Comparison of ENCODE assay signal across 14 mouse cellular contexts in the genomic region with DNA sequence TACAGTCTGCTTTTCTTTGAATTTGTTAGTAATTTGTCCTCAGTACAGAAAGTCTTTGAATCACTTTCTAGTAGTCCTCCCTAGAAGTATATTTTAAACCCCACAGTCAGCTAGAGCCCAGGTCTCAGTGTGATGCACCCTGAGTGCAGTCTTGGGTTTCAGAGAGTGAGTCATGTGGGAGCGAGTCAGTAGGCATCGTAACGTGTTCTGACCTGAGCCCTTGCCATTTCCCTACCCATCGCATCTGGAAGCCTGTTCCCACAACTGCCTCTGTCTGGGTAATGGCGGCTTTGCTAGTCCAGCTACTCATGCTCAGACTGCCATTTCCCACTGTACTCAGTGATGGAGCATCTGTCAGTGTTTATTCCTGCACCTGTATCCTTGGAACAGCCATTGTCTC.
"Had no signal": no experiment of that assay in that cellular context is flagged by ENCODE, and none has a peak within 500 bp of the region (broad histone marks: within the 10 kb centered on the region; RNA-seq: fewer than 3 reads in every experiment).

No protein-coding gene starts in this region.

- ATAC-seq: liver, postnatal 0 days; midbrain, embryonic 16.5 days had no signal

- H3K27ac ChIP-seq: kidney, embryonic 15.5 days; limb, embryonic 15.5 days; liver, embryonic 13.5 days; lung, embryonic 15.5 days; macrophage; midbrain, embryonic 12.5 days had no signal

- DNase-seq: kidney, postnatal 14 days; layer of hippocampus, adult 9-11 months; layer of hippocampus, postnatal 36 days; liver, embryonic 13.5 days; liver, postnatal 0 days; spleen, adult 18-20 months; thymus, adult 18-20 months; thymus, postnatal 14 days had no signal

- H3K4me3 ChIP-seq: kidney, embryonic 15.5 days; limb, embryonic 15.5 days; liver, embryonic 13.5 days; lung, embryonic 15.5 days; midbrain, embryonic 12.5 days had no signal

- H3K27me3 ChIP-seq: kidney, embryonic 15.5 days; limb, embryonic 15.5 days; liver, embryonic 13.5 days; lung, embryonic 15.5 days; midbrain, embryonic 12.5 days had no signal

- H3K4me2 ChIP-seq: kidney, embryonic 15.5 days; limb, embryonic 15.5 days; liver, embryonic 13.5 days; lung, embryonic 15.5 days; midbrain, embryonic 12.5 days had no signal

- H3K9ac ChIP-seq: kidney, embryonic 15.5 days; limb, embryonic 15.5 days; liver, embryonic 13.5 days; liver, postnatal 0 days; lung, embryonic 15.5 days; midbrain, embryonic 12.5 days had no signal

- H3K4me1 ChIP-seq: lung, embryonic 15.5 days had no signal

- H3K9me3 ChIP-seq: kidney, embryonic 15.5 days; limb, embryonic 15.5 days; liver, embryonic 13.5 days; lung, embryonic 15.5 days; midbrain, embryonic 12.5 days had no signal
